Mouse (Mus musculus) testis, adult 2 months (tissue): ENCODE results near the gene 2310011J03Rik.

Source experiments
- CTCF ChIP-seq: fragments of 200-500 bp; IDR thresholded peaks from 2 replicates; pipeline ENCODE4 v1.5.1; 2012; ENCODE audit warnings: low read depth, mild to moderate bottlenecking, inconsistent platforms, low read length, moderate library complexity; ENCODE audit not compliant: control insufficient read depth, insufficient read depth, insufficient replicate concordance
- POLR2A ChIP-seq: fragments of 200-500 bp; IDR thresholded peaks from 2 replicates; pipeline ENCODE4 v1.6.1; 2012; ENCODE audit warnings: low read depth, mild to moderate bottlenecking, inconsistent platforms, low read length, moderate library complexity; ENCODE audit not compliant: control insufficient read depth

- no peak for TF ChIP-seq CTCF
- no peak for TF ChIP-seq POLR2A
Measured at GRCm38 (mm10) chr10:80355431-80355830, 35.1 kb upstream of the 2310011J03Rik start.
